Mouse (Mus musculus) c-Kit-positive CD71-negative TER-119-negative erythroid progenitor cells, embryonic 14.5 days (primary cell): Measurements from ENCODE around the gene Wwox.

Experiments
- DNase-seq: peaks from one replicate; pipeline ENCODE4 v3.0.0-alpha.2; 2013; ENCODE audit warnings: low read depth

Gene Wwox

GRCm38 (mm10) chr8:114541132-114541531 is 101.7 kb downstream of the Wwox start:
- DNase-seq, result peak; percentile 12

- DNase-seq, result no peak
Measured at GRCm38 (mm10) chr8:114548360-114548759, 108.9 kb downstream of the Wwox start.

- no peak for DNase-seq
Measured at GRCm38 (mm10) chr8:114548837-114549236, 109.4 kb downstream of the Wwox start.

- DNase-seq, result no peak
Measured at GRCm38 (mm10) chr8:114550029-114550428, 110.6 kb downstream of the Wwox start.

GRCm38 (mm10) chr8:114552606-114553005 is 113.2 kb downstream of the Wwox start:
- no peak for DNase-seq

- no peak for DNase-seq
Measured at GRCm38 (mm10) chr8:114554966-114555365, 115.5 kb downstream of the Wwox start.

- DNase-seq, result no peak
Measured at GRCm38 (mm10) chr8:114555491-114556202, 116.2 kb downstream of the Wwox start.

- no peak for DNase-seq
Measured at GRCm38 (mm10) chr8:114561191-114561590, 121.7 kb downstream of the Wwox start.

GRCm38 (mm10) chr8:114562486-114562885 is 123.0 kb downstream of the Wwox start:
- no peak for DNase-seq

- DNase-seq, result no peak
Measured at GRCm38 (mm10) chr8:114563361-114563760, 123.9 kb downstream of the Wwox start.

- DNase-seq, result no peak
Measured at GRCm38 (mm10) chr8:114564036-114564435, 124.6 kb downstream of the Wwox start.

GRCm38 (mm10) chr8:114568531-114569166 is 129.2 kb downstream of the Wwox start:
- no peak for DNase-seq

GRCm38 (mm10) chr8:114573014-114573746 is 133.7 kb downstream of the Wwox start:
- DNase-seq, result no peak

- no peak for DNase-seq
Measured at GRCm38 (mm10) chr8:114573747-114574093, 134.3 kb downstream of the Wwox start.

GRCm38 (mm10) chr8:114579292-114579691 is 139.8 kb downstream of the Wwox start:
- DNase-seq, result no peak

- DNase-seq, result no peak
Measured at GRCm38 (mm10) chr8:114580684-114581083, 141.2 kb downstream of the Wwox start.

GRCm38 (mm10) chr8:114590336-114590867 is 150.9 kb downstream of the Wwox start:
- no peak for DNase-seq

GRCm38 (mm10) chr8:114591296-114592280 is 152.1 kb downstream of the Wwox start:
- DNase-seq, result no peak

- DNase-seq, result no peak
Measured at GRCm38 (mm10) chr8:114593424-114594157, 154.1 kb downstream of the Wwox start.

- no peak for DNase-seq
Measured at GRCm38 (mm10) chr8:114594811-114595210, 155.4 kb downstream of the Wwox start.

- no peak for DNase-seq
Measured at GRCm38 (mm10) chr8:114599555-114599954, 160.1 kb downstream of the Wwox start.
